Mouse (Mus musculus) cerebellum, adult 8-10 months (tissue): ENCODE data around the gene E130218I03Rik.
A peak's percentile ranks its signal among the peaks of the same experiment; 100 is the strongest.

Experiments
- DNase-seq: peaks from one replicate; pipeline ENCODE4 v3.0.0; 2022

Gene E130218I03Rik

DNA sequence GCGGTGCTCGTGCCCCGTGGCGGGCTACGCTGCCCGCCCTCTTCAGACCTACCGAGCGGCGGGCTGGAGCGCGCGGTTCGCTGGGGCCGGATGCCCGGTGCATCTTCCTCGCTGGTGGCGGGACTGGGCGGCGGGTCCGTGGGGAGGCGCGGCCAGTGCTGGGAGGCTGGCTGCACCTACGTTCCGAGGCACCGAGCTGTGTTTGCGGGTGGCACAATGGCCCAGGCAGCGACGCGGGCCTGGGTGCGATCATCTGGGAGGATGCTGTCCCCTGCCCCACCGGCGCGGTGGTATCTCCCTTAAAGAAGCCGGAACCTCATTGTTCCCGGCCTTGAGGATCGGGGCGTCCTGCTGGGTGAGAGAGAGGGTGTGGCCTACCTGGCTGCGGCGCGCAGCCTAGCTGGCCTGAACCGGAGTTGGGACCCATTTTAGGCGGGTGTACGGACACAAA is 44.1 kb downstream of the E130218I03Rik start, which contains the start of gene Pdik1l:
Gene Pdik1l, minus strand, starts transcription at position 321 of the 451 bp plus-strand sequence.
- peak; percentile 74 for DNase-seq

DNA sequence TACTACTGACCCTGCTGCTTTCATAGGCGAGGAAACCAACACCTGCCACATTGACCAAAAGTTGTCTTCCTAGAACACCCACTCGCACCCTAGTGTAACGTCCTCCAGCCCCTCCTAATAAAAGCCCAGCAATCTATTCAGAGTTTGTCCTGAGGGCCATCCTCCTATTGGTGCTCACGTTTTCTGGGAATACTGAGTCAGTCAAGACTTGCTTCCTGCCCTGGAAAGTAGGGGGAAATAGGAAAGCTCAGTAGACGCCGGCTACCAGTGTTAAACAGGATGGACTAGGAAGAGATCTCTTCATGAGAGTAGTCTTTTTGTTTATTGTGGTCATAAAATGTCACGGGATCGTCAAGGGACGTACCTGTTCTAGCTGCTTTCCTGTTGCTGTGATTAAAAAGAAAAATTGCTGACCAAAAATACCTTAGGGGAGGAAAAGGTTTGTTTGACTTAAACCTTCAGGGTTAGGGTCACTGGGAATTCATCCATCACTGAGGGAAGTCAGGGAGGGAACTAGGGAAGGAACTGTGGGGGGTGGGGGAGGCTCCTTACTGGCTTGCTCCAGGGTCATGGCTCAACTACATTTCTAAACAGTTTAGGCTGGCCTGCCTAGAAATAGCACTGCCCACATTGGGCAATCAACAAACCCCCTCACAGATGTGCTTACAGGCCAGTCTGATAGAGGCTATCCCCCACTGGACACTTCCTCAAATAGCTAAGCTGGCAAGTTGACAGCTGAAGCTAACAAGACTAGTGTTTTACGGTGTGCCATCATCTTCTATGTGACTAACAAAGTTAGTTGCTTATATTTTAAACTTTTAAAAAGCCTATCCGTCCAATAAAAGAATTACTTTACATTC is 45.2 kb downstream of the E130218I03Rik start:
- no peak for DNase-seq

DNA sequence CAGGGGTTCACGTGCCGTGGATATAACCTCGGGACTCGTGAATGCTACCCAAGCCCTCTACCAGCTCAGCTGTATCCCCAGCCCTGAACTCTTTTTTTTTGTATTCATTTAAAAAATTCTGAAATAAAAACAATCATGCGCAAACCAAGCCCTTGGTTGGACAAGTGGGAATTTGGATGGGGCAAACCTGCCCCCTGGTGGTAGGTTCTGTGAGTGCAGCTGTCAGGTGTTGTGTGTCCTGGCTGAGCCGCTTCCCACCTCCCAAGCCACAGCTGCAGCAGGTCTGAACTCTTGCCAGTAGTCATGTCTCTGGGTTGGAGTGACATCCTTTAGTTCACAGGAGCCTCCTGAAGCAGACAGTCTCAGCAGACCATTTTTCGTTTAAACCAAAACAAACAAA is 48.6 kb downstream of the E130218I03Rik start:
- peak; percentile 72 for DNase-seq

DNA sequence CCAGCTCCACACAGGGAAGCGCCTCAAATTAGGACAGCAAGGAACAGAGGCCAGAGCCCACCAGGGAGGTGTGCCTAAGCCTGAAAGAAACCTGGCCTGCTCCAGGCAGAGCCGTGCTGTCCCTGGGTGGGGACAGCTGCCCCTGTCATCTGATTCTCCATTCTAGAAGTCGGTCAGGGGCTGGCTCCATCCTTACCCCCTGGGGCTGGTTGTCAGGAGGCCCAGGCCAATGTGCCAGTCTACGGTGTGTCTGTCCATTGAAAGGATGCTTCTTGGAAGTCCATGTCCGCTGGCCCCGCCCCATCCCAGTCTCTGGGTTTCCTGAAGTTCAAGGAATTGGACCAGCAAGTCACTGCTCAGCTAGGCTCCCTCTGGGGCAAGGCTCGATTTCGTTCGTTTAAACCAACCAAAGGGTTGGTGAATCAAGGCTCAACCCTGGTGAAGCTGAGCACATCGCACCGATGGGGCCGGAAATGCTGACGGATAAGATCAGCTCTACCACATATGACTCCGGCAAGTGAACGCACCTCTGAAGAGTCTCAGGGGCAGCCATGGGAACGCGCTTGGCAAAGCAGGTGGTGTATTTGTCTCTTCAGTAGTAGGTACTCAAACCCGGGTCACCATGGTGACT is 49.7 kb downstream of the E130218I03Rik start:
- DNase-seq = no peak

DNA sequence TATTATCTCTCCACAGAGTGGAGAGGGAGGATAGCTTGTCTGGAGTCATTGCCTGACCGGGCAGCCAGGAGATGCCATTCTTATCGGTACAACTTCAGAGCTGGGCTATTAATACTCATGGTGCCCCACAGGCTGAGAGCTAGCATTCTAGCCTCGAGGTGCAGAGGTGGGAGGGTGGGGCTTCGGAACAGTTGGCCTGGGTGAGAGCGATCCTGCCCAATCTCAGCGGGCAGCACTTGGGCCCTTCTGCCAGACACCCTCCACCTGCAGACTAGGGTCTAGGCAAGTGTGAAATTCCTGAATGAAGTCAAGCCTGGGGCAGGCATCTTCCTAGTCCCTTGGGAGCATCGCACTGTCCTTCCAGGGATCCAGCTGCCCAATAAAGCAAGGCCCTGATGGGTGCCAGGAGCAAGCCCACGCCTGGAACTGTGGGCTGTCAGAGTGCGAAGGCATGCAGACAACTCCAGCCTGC is 50.3 kb downstream of the E130218I03Rik start:
- no peak for DNase-seq
